Mouse (Mus musculus) liver, embryonic 13.5 days (tissue): ENCODE data around the gene Qpctl. TPM values are rescaled to one million over a fixed set of nuclear protein-coding genes. Genes with fewer than 3 reads are reported as not detected.
A peak's percentile ranks its signal among the peaks of the same experiment; 100 is the strongest.

Source experiments
- ATAC-seq: fragments of 200-750 bp; cut with Nextera tagmentation; 2 replicates; pipeline ENCODE4 v1.8.0; 2017; ENCODE audit warnings: low read depth, mild to moderate bottlenecking, moderate number of reproducible peaks, moderate library complexity
- DNase-seq: peaks from one replicate; pipeline ENCODE4 v3.0.0; 2022
- H3K27ac ChIP-seq: fragments of 300-500 bp; sonication (generic); 2 replicates; pipeline ENCODE4 v1.5.1; 2015; ENCODE audit warnings: moderate library complexity, mild to moderate bottlenecking, inconsistent platforms
- H3K27me3 ChIP-seq: fragments of 300-500 bp; sonication (generic); 2 replicates; pipeline ENCODE4 v1.6.1; 2015; ENCODE audit warnings: mild to moderate bottlenecking, inconsistent platforms
- H3K36me3 ChIP-seq: fragments of 300-500 bp; sonication (generic); 2 replicates; pipeline ENCODE4 v1.6.1; 2015; ENCODE audit warnings: mild to moderate bottlenecking, inconsistent platforms
- H3K4me1 ChIP-seq: fragments of 300-500 bp; sonication (generic); replicated peaks from 2 replicates; pipeline ENCODE4 v1.6.1; 2015; ENCODE audit warnings: inconsistent platforms
- H3K4me2 ChIP-seq: fragments of 300-500 bp; sonication (generic); 2 replicates; pipeline ENCODE4 v1.6.1; 2015; ENCODE audit warnings: inconsistent platforms, mild to moderate bottlenecking, moderate library complexity
- H3K4me3 ChIP-seq: fragments of 300-500 bp; sonication (generic); replicated peaks from 2 replicates; pipeline ENCODE4 v1.5.1; 2015; ENCODE audit warnings: mild to moderate bottlenecking, inconsistent platforms
- H3K9ac ChIP-seq: fragments of 300-500 bp; sonication (generic); 2 replicates; pipeline ENCODE4 v1.6.1; 2015; ENCODE audit warnings: mild to moderate bottlenecking, inconsistent platforms
- H3K9me3 ChIP-seq: fragments of 300-500 bp; sonication (generic); replicated peaks from 2 replicates; pipeline ENCODE4 v1.6.1; 2016; ENCODE audit warnings: inconsistent platforms
- WGBS: fragments of 180-500 bp; shearing (Covaris S2); methylation state at CpG from one replicate; pipeline ENCODE4 v1.1.7; 2015; ENCODE audit not compliant: insufficient replicate concordance; 5-methylcytosine and 5-hydroxymethylcytosine counted together
- polyA plus RNA-seq: library from polyadenylated mRNA; unstranded; fragments of >200 nt; fragmentation: Nextera tagmentation; extraction: Ambion mirVana; gene quantifications from 2 replicates; pipeline ENCODE4 v1.2.1, GENCODE M21; 2015

The Qpctl gene
- polyA plus RNA-seq, result 4.0 and 4.3 TPM in 2 replicates

DNA sequence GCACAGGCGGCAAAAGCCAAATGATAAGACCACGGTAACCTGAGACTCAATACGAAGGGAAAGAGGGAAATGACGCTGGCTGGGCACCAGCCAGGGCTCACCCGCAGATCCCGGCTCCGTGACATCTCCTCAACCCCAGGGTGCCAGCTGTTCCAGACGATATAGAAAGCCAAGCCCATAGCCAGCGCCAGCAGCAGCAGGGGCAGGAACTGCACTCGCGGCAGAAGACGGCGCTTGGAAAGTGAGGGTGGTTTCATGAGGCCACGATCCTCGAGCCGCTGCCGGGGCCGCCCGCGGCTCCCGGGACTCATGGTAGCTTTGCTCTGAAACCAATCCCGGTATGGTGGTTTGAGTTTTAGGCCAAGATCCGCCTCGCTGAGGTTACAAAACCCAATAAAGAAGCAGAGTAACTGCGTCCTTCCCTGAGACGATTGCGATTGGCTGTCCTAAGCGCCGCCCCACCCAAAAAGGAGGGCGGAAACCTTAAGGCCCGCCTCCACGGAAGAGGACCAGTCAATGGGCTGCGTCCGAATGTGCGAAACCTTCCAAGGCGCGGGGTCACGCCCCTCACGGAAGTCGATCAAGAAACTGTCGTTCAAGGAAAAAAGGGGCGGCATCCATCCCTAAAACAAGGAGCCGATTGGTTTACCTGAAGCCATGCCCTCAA, at the start of gene Qpctl:
Gene Qpctl, minus strand, starts transcription at position 417 of the 667 bp plus-strand sequence.
- Histone ChIP-seq H3K4me3 (peak within 1 kb of the TSS; percentile 77), H3K9me3 (no peaks in the 10 kb centered on the region), H3K36me3 (peaks cover 28% of the 10 kb centered on the region), H3K4me2 (peak within 1 kb of the TSS; percentile 96), H3K27me3 (no peaks in the 10 kb centered on the region), H3K9ac (peak within 1 kb of the TSS; percentile 85), H3K4me1 (peaks cover 29% of the 10 kb centered on the region), H3K27ac (peak within 1 kb of the TSS; percentile 82)
- ATAC-seq (peak; percentile 95), DNase-seq (peak; percentile 98)
- under 1% methylated on average over 43 of the region's 43 CpGs for whole genome bisulfite sequencing

- H3K27ac ChIP-seq, result no peak overlapping the region
- no peaks in the 10 kb centered on the region for H3K27me3 ChIP-seq
- ATAC-seq (no peak), DNase-seq (no peak)
- H3K4me2 ChIP-seq, result no peak overlapping the region
- peaks cover 11% of the 10 kb centered on the region for H3K4me1 ChIP-seq
- no peak overlapping the region for H3K9ac ChIP-seq
- WGBS, result 23% methylated on average over 2 of the region's 2 CpGs
- no peak overlapping the region for H3K4me3 ChIP-seq
- no peaks in the 10 kb centered on the region for H3K9me3 ChIP-seq
- peaks cover 33% of the 10 kb centered on the region for H3K36me3 ChIP-seq
Observed at GRCm38 (mm10) chr7:19197985-19198384, 48.9 kb upstream of the Qpctl start.

DNA sequence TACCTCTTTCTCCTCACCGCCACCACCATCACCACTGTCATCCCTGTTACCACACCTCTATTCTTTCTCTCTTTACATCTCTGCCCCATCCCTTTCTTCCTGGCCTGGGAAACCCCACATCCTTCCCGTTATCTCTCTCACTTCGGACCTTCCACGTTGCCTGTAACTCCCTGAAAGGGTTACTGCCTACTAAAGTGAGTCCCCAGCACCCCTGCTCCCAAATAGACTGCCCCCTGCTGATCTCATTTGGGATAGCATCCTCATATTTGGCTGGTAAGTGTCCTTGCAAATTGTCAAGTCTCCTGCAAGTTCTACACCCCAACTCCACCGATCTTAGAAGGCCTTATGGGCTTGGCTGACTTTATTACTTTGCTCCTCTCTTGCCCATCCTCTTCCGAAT, 47.6 kb upstream of the Qpctl start:
- Histone ChIP-seq H3K36me3 (peaks cover 29% of the 10 kb centered on the region), H3K4me2 (no peak overlapping the region), H3K27me3 (no peaks in the 10 kb centered on the region), H3K4me3 (no peak overlapping the region), H3K9ac (no peak overlapping the region), H3K9me3 (no peaks in the 10 kb centered on the region), H3K4me1 (peaks cover 4% of the 10 kb centered on the region), H3K27ac (no peak overlapping the region)
- 47% methylated on average over 6 of the region's 6 CpGs for WGBS
- no peak for DNase-seq
- no peak for ATAC-seq

GRCm38 (mm10) chr7:19194676-19195075, 45.6 kb upstream of the Qpctl start:
- Histone ChIP-seq H3K27ac (no peak overlapping the region), H3K9me3 (no peaks in the 10 kb centered on the region), H3K4me3 (no peak overlapping the region), H3K36me3 (peaks cover 29% of the 10 kb centered on the region), H3K27me3 (no peaks in the 10 kb centered on the region), H3K4me2 (no peak overlapping the region), H3K4me1 (0 out of 2 replicates have a peak, but pooled peaks cover 4% of the 10 kb centered on the region), H3K9ac (no peak overlapping the region)
- ATAC-seq, result no peak
- WGBS, result 79% methylated on average over 4 of the region's 4 CpGs
- DNase-seq, result no peak

DNA sequence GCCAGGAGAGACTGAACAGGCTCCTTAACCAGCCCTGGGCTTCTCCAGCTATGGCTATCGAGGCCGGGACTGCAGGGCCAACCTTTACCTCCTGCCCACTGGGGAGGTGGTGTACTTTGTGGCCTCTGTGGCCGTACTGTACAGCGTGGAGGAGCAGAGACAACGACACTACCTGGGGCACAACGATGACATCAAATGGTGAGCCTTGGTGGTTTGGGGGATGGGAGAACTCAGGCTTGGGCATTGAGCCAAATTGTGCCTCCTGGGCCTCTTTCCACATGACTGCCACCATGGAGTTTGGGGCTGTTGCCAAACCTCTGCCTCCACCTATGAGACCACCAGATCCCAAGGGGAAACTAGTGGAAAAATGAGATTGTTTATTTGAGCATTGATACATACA, 35.7 kb upstream of the Qpctl start:
- Histone ChIP-seq H3K27me3 (peaks cover 9% of the 10 kb centered on the region), H3K4me1 (peaks cover 35% of the 10 kb centered on the region), H3K9me3 (no peaks in the 10 kb centered on the region), H3K4me3 (no peak overlapping the region), H3K9ac (no peak overlapping the region), H3K27ac (no peak overlapping the region), H3K4me2 (no peak overlapping the region), H3K36me3 (0 out of 2 replicates have a peak, but pooled peaks cover 3% of the 10 kb centered on the region)
- ATAC-seq (no peak), DNase-seq (no peak)
- 73% methylated on average over 6 of the region's 6 CpGs for WGBS

- peaks cover 15% of the 10 kb centered on the region for H3K27me3 ChIP-seq
Observed at GRCm38 (mm10) chr7:19184250-19184649, 35.2 kb upstream of the Qpctl start.

DNA sequence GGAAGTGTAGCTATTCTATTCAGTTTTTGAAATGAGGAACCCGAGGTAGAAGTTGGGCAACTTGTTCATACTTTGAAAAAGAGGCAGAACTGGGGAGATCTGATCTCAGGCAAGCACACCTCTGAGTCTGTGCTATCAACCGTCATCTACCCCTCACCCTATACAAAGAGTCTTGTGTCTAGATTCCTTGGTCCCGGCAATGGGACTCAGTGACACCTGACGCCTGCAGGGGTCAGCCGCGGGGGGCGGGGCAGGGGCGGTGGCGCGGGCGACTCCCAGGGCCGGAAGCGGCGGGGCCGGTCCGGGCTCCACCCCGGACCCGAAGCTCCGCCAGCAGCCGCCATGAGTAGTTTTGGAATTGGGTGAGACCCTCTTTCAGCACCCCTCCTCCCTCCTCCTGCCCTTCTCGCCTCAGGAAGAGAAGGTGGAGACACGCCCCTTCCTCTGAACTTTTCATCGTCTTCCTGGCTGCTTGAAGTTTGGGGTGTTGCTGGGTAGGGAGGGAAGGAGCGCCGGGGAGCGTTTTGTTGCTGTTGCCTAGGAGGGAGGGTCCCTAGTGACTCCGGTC, 31.9 kb upstream of the Qpctl start:
- H3K9me3 ChIP-seq, result no peaks in the 10 kb centered on the region
- no peak for DNase-seq

More at GRCm38 (mm10) chr7:19184250-19184649, 35.2 kb upstream of the Qpctl start:
- ATAC-seq (no peak), DNase-seq (no peak)
- H3K4me3 ChIP-seq, result no peak overlapping the region
- H3K36me3 ChIP-seq, result 0 out of 2 replicates have a peak, but pooled peaks cover 3% of the 10 kb centered on the region
- H3K9ac ChIP-seq, result no peak overlapping the region
- H3K4me2 ChIP-seq, result no peak overlapping the region
- peaks cover 40% of the 10 kb centered on the region for H3K4me1 ChIP-seq
- H3K27ac ChIP-seq, result no peak overlapping the region
- no peaks in the 10 kb centered on the region for H3K9me3 ChIP-seq
- WGBS, result 66% methylated on average over 2 of the region's 2 CpGs

GRCm38 (mm10) chr7:19179936-19180335, 30.8 kb upstream of the Qpctl start:
- Histone ChIP-seq H3K9me3 (no peaks in the 10 kb centered on the region), H3K9ac (0 out of 2 replicates have a peak overlapping the region, but pooled peaks have one; percentile 9), H3K27me3 (peaks cover 56% of the 10 kb centered on the region), H3K36me3 (0 out of 2 replicates have a peak, but pooled peaks cover 3% of the 10 kb centered on the region), H3K27ac (no peak overlapping the region), H3K4me2 (peak overlapping the region; percentile 77), H3K4me3 (peak overlapping the region; percentile 25; the same call in 1 of the 2 replicates), H3K4me1 (peaks cover 59% of the 10 kb centered on the region)
- DNase-seq, result no peak
- no peak for ATAC-seq
- WGBS, result 33% methylated on average over 6 of the region's 6 CpGs

More for the DNA sequence above, 31.9 kb upstream of the Qpctl start:
- Histone ChIP-seq H3K4me2 (peak overlapping the region; percentile 77), H3K4me1 (peaks cover 59% of the 10 kb centered on the region), H3K27ac (0 out of 2 replicates have a peak overlapping the region, but pooled peaks have one; percentile 24), H3K27me3 (peaks cover 48% of the 10 kb centered on the region), H3K4me3 (peak overlapping the region; percentile 67), H3K9ac (peak overlapping the region; percentile 74), H3K36me3 (0 out of 2 replicates have a peak, but pooled peaks cover 3% of the 10 kb centered on the region)
- ATAC-seq, result peak; percentile 55
- under 1% methylated on average over 27 of the region's 27 CpGs for WGBS

GRCm38 (mm10) chr7:19179173-19179572, 30.1 kb upstream of the Qpctl start:
- ATAC-seq (0 out of 2 replicates have a peak, but pooled peaks have one; percentile 6), DNase-seq (peak; percentile 49)
- H3K36me3 ChIP-seq, result 0 out of 2 replicates have a peak, but pooled peaks cover 3% of the 10 kb centered on the region
- H3K9ac ChIP-seq, result peak overlapping the region; percentile 9; the same call in 1 of the 2 replicates
- H3K4me2 ChIP-seq, result peak overlapping the region; percentile 77
- H3K4me3 ChIP-seq, result peak overlapping the region; percentile 25; the same call in 1 of the 2 replicates
- WGBS, result under 1% methylated on average over 32 of the region's 32 CpGs
- no peak overlapping the region for H3K27ac ChIP-seq
- no peaks in the 10 kb centered on the region for H3K9me3 ChIP-seq
- H3K4me1 ChIP-seq, result peaks cover 52% of the 10 kb centered on the region
- H3K27me3 ChIP-seq, result peaks cover 62% of the 10 kb centered on the region

GRCm38 (mm10) chr7:19178443-19179092, 29.5 kb upstream of the Qpctl start:
- ATAC-seq (no peak), DNase-seq (peak; percentile 66)
- Histone ChIP-seq H3K27me3 (peaks cover 68% of the 10 kb centered on the region), H3K4me2 (peak overlapping the region; percentile 77), H3K36me3 (no peaks in the 10 kb centered on the region), H3K9ac (no peak overlapping the region), H3K4me1 (peaks cover 52% of the 10 kb centered on the region), H3K27ac (no peak overlapping the region), H3K9me3 (no peaks in the 10 kb centered on the region), H3K4me3 (no peak overlapping the region)
- 2% methylated on average over 27 of the region's 27 CpGs for WGBS

DNA sequence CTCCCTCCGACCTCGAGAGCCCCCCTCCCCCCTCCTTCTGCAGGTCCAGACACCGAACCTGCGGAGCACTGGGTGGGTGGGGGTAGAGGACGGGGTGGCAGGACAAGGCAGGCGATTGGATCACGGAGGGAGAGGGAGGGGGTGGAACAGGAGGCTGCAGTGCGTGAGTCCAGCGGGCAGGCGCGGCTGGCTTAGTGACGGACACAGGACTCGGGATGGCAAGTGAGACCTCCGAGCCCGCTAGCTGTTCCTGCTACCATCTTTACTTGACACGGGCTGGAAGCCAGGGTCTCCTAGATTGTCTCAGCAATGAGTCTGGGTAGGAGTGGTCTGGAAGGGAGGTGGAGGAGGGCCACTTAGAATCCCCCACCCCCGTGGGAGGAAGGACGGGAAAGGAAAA, 28.9 kb upstream of the Qpctl start:
- peaks cover 52% of the 10 kb centered on the region for H3K4me1 ChIP-seq
- peaks cover 73% of the 10 kb centered on the region for H3K27me3 ChIP-seq

More for the DNA sequence above, 28.9 kb upstream of the Qpctl start:
- no peak overlapping the region for H3K4me2 ChIP-seq
- ATAC-seq (no peak), DNase-seq (no peak)
- 13% methylated on average over 18 of the region's 18 CpGs for WGBS
- no peak overlapping the region for H3K4me3 ChIP-seq
- no peaks in the 10 kb centered on the region for H3K9me3 ChIP-seq
- no peaks in the 10 kb centered on the region for H3K36me3 ChIP-seq
- no peak overlapping the region for H3K9ac ChIP-seq
- H3K27ac ChIP-seq, result no peak overlapping the region
